Mouse (Mus musculus): ENCODE measurements around the gene Gm10663. TPM values are rescaled to one million over a fixed set of nuclear protein-coding genes. Genes with fewer than 3 reads are reported as not detected.

Gm10663 gene
- not detected in 2 replicates for polyA plus RNA-seq (2015; fragmentation: Nextera tagmentation; extraction: Ambion mirVana)

DNA sequence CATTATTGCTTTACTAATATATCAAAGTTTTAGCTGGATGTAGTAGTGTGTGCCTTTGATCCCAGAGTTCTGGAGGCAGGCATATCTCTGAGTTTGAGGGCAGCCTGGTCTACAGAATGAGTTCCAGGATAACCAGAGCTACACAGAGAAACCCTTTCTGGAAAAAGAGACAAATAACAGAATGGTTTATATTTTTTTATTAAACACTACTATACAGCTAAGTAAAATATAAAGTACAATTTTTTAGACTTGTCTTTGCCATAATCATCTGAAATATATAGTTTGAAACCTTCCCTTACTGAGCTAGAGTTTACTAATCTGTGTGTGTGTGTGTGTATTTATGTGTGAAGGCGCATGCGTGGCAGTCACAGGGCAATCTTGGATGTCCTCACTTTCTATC lies at the start of gene Gm10663:
Gene Gm10663, plus strand, starts transcription at position 301 of the 400 bp plus-strand sequence.

GRCm38 (mm10) chr8:65037117-65037533 lies 37.7 kb upstream of the Gm10663 start, which contains the start of gene Apela:
Apela (minus strand) TSS chr8:65037336.

Small RNA genes within 50 kb of the gene (microRNA-seq; reads per million reads assigned to microRNA genes)
- gene Gm24333, result 0 reads per million in 2 experiments

Other genes starting within 250 kb of the Gm10663 start
- 5.1 and 9.5 TPM in 2 replicates for gene Klhl2, start 225.0 kb upstream of the Gm10663 start, polyA plus RNA-seq (2015; fragmentation: Nextera tagmentation; extraction: Ambion mirVana)
- gene Tmem192, start 127.8 kb upstream of the Gm10663 start, polyA plus RNA-seq (2015; fragmentation: Nextera tagmentation; extraction: Ambion mirVana), result 20.8 and 25.3 TPM in 2 replicates
- not detected in 2 replicates for gene Trim75, start 87.2 kb upstream of the Gm10663 start, polyA plus RNA-seq (2015; fragmentation: Nextera tagmentation; extraction: Ambion mirVana)
- gene Trim61, start 56.5 kb upstream of the Gm10663 start, polyA plus RNA-seq (2015; fragmentation: Nextera tagmentation; extraction: Ambion mirVana), result not detected in 2 replicates
- gene Trim60, start 56.4 kb upstream of the Gm10663 start, polyA plus RNA-seq (2015; fragmentation: Nextera tagmentation; extraction: Ambion mirVana), result not detected in 2 replicates
- 0.23 and 0.31 TPM in 2 replicates for gene Apela, start 37.7 kb upstream of the Gm10663 start, polyA plus RNA-seq (2015; fragmentation: Nextera tagmentation; extraction: Ambion mirVana)
- not detected in 2 replicates for gene BC030870, start 54.5 kb downstream of the Gm10663 start, polyA plus RNA-seq (2015; fragmentation: Nextera tagmentation; extraction: Ambion mirVana)